Mouse (Mus musculus) hindbrain, embryonic 12.5 days (tissue): ENCODE data around the gene Camk2g. TPM values are rescaled to one million over a fixed set of nuclear protein-coding genes. Genes with fewer than 3 reads are reported as not detected.

Experiments
- ATAC-seq: fragments of 200-750 bp; cut with Nextera tagmentation; 2 replicates; pipeline ENCODE4 v1.8.0; 2017; ENCODE audit warnings: moderate TSS enrichment; ENCODE audit not compliant: low FRiP score
- H3K27ac ChIP-seq: fragments of 300-500 bp; sonication (generic); 2 replicates; pipeline ENCODE4 v1.5.1; 2016; ENCODE audit warnings: mild to moderate bottlenecking
- H3K27me3 ChIP-seq: fragments of 300-500 bp; sonication (generic); 2 replicates; pipeline ENCODE4 v1.6.1; 2016; ENCODE audit warnings: mild to moderate bottlenecking
- H3K36me3 ChIP-seq: fragments of 300-500 bp; sonication (generic); 2 replicates; pipeline ENCODE4 v1.6.1; 2016; ENCODE audit warnings: mild to moderate bottlenecking
- H3K4me1 ChIP-seq: fragments of 300-500 bp; sonication (generic); 2 replicates; pipeline ENCODE4 v1.6.1; 2016
- H3K4me2 ChIP-seq: fragments of 300-500 bp; sonication (generic); replicated peaks from 2 replicates; pipeline ENCODE4 v1.6.1; 2016; ENCODE audit warnings: mild to moderate bottlenecking
- H3K4me3 ChIP-seq: fragments of 300-500 bp; sonication (generic); 2 replicates; pipeline ENCODE4 v1.5.1; 2016; ENCODE audit warnings: mild to moderate bottlenecking
- H3K9ac ChIP-seq: fragments of 300-500 bp; sonication (generic); 2 replicates; pipeline ENCODE4 v1.6.1; 2016; ENCODE audit warnings: mild to moderate bottlenecking, moderate library complexity
- H3K9me3 ChIP-seq: fragments of 300-500 bp; sonication (generic); replicated peaks from 2 replicates; pipeline ENCODE4 v1.6.1; 2016; ENCODE audit warnings: mild to moderate bottlenecking
- WGBS: fragments of 180-500 bp; shearing (Covaris S2); methylation state at CpG from one replicate; pipeline ENCODE4 v1.1.7; 2016; 5-methylcytosine and 5-hydroxymethylcytosine counted together
- polyA plus RNA-seq: library from polyadenylated mRNA; unstranded; fragments of >200 nt; fragmentation: Nextera tagmentation; extraction: Ambion mirVana; gene quantifications from 2 replicates; pipeline ENCODE4 v1.2.1, GENCODE M21; 2016

The Camk2g gene
- polyA plus RNA-seq, 1 experiment from 2014 or later, result 75.5 TPM

GRCm38 (mm10) chr14:20804481-20804880, 10.6 kb upstream of the Camk2g start:
- Histone ChIP-seq H3K27me3 (no peaks in the 10 kb centered on the region), H3K4me2 (no peak overlapping the region), H3K9me3 (no peaks in the 10 kb centered on the region), H3K9ac (no peak overlapping the region), H3K27ac (no peak overlapping the region), H3K4me3 (no peak overlapping the region), H3K36me3 (no peaks in the 10 kb centered on the region), H3K4me1 (no peaks in the 10 kb centered on the region)
- 67% methylated on average over 5 of the region's 5 CpGs for WGBS
- no peak for ATAC-seq

GRCm38 (mm10) chr14:20803606-20803938, 9.7 kb upstream of the Camk2g start:
- 3% methylated on average over 7 of the region's 7 CpGs for WGBS
- Histone ChIP-seq H3K36me3 (no peaks in the 10 kb centered on the region), H3K27ac (no peak overlapping the region), H3K4me1 (no peaks in the 10 kb centered on the region), H3K27me3 (no peaks in the 10 kb centered on the region), H3K4me3 (no peak overlapping the region), H3K9me3 (no peaks in the 10 kb centered on the region), H3K4me2 (no peak overlapping the region), H3K9ac (no peak overlapping the region)
- ATAC-seq, result peak; percentile 63; the same call in 1 of the 2 replicates

GRCm38 (mm10) chr14:20802926-20803605, 9.2 kb upstream of the Camk2g start:
- Histone ChIP-seq H3K9ac (no peak overlapping the region), H3K4me1 (no peaks in the 10 kb centered on the region), H3K4me2 (no peak overlapping the region), H3K27me3 (no peaks in the 10 kb centered on the region), H3K9me3 (no peaks in the 10 kb centered on the region), H3K4me3 (no peak overlapping the region), H3K36me3 (no peaks in the 10 kb centered on the region), H3K27ac (no peak overlapping the region)
- ATAC-seq, result peak; percentile 68; the same call in 1 of the 2 replicates
- 43% methylated on average over 2 of the region's 2 CpGs for WGBS

- ATAC-seq, result no peak
- no peaks in the 10 kb centered on the region for H3K36me3 ChIP-seq
- no peak overlapping the region for H3K27ac ChIP-seq
- H3K4me3 ChIP-seq, result no peak overlapping the region
- H3K27me3 ChIP-seq, result no peaks in the 10 kb centered on the region
- peaks cover 26% of the 10 kb centered on the region for H3K4me1 ChIP-seq
- WGBS, result 8% methylated on average over 7 of the region's 7 CpGs
- H3K9me3 ChIP-seq, result no peaks in the 10 kb centered on the region
- no peak overlapping the region for H3K9ac ChIP-seq
- no peak overlapping the region for H3K4me2 ChIP-seq
Observed at GRCm38 (mm10) chr14:20798761-20799160, 4.9 kb upstream of the Camk2g start.

GRCm38 (mm10) chr14:20798300-20798699, 4.4 kb upstream of the Camk2g start:
- no peaks in the 10 kb centered on the region for H3K36me3 ChIP-seq
- 86% methylated on average over 6 of the region's 6 CpGs for WGBS
- H3K9ac ChIP-seq, result no peak overlapping the region
- H3K4me1 ChIP-seq, result peaks cover 26% of the 10 kb centered on the region
- H3K4me3 ChIP-seq, result no peak overlapping the region
- H3K9me3 ChIP-seq, result no peaks in the 10 kb centered on the region
- no peaks in the 10 kb centered on the region for H3K27me3 ChIP-seq
- no peak overlapping the region for H3K4me2 ChIP-seq
- ATAC-seq, result no peak
- no peak overlapping the region for H3K27ac ChIP-seq

GRCm38 (mm10) chr14:20796643-20797042, 2.8 kb upstream of the Camk2g start:
- Histone ChIP-seq H3K36me3 (peaks cover under 1% of the 10 kb centered on the region; the same call in 1 of the 2 replicates), H3K9me3 (no peaks in the 10 kb centered on the region), H3K4me1 (peaks cover 39% of the 10 kb centered on the region), H3K27me3 (no peaks in the 10 kb centered on the region), H3K27ac (0 out of 2 replicates have a peak overlapping the region, but pooled peaks have one; percentile 40), H3K4me3 (no peak overlapping the region), H3K9ac (no peak overlapping the region), H3K4me2 (no peak overlapping the region)
- 41% methylated on average over 8 of the region's 8 CpGs for WGBS
- no peak for ATAC-seq

- no peaks in the 10 kb centered on the region for H3K27me3 ChIP-seq
- H3K36me3 ChIP-seq, result peaks cover 5% of the 10 kb centered on the region
- no peak overlapping the region for H3K4me2 ChIP-seq
- H3K27ac ChIP-seq, result no peak overlapping the region
- WGBS, result 59% methylated on average over 8 of the region's 8 CpGs
- no peaks in the 10 kb centered on the region for H3K9me3 ChIP-seq
- ATAC-seq, result no peak
- no peak overlapping the region for H3K9ac ChIP-seq
- H3K4me1 ChIP-seq, result peaks cover 44% of the 10 kb centered on the region
- H3K4me3 ChIP-seq, result no peak overlapping the region
Observed at GRCm38 (mm10) chr14:20796170-20796569, 2.3 kb upstream of the Camk2g start.

- no peak for ATAC-seq
- Histone ChIP-seq H3K27me3 (no peaks in the 10 kb centered on the region), H3K4me1 (peaks cover 44% of the 10 kb centered on the region), H3K36me3 (peaks cover 9% of the 10 kb centered on the region), H3K9me3 (no peaks in the 10 kb centered on the region), H3K27ac (no peak overlapping the region), H3K4me3 (no peak overlapping the region), H3K9ac (no peak overlapping the region), H3K4me2 (no peak overlapping the region; the same call in 1 of the 2 replicates)
- 44% methylated on average over 7 of the region's 9 CpGs for WGBS
Observed at GRCm38 (mm10) chr14:20795423-20796152, 1.7 kb upstream of the Camk2g start.

- no peaks in the 10 kb centered on the region for H3K27me3 ChIP-seq
- 7% methylated on average over 9 of the region's 9 CpGs for WGBS
- H3K4me1 ChIP-seq, result peaks cover 44% of the 10 kb centered on the region
- no peak for ATAC-seq
- H3K9me3 ChIP-seq, result no peaks in the 10 kb centered on the region
- peak overlapping the region; percentile 84 for H3K4me2 ChIP-seq
- peak overlapping the region; percentile 93 for H3K4me3 ChIP-seq
- no peak overlapping the region for H3K27ac ChIP-seq
- H3K36me3 ChIP-seq, result peaks cover 19% of the 10 kb centered on the region
- H3K9ac ChIP-seq, result no peak overlapping the region
Observed at GRCm38 (mm10) chr14:20794589-20794988, 701 bp upstream of the Camk2g start.

- Histone ChIP-seq H3K36me3 (peaks cover 28% of the 10 kb centered on the region), H3K9ac (peak overlapping the region; percentile 94), H3K27ac (peak overlapping the region; percentile 91), H3K9me3 (no peaks in the 10 kb centered on the region), H3K4me2 (peak overlapping the region; percentile 84), H3K4me3 (peak overlapping the region; percentile 93), H3K27me3 (no peaks in the 10 kb centered on the region), H3K4me1 (peaks cover 45% of the 10 kb centered on the region)
- ATAC-seq, result peak; percentile 69
- WGBS, result under 1% methylated on average over 23 of the region's 57 CpGs
Observed at GRCm38 (mm10) chr14:20792922-20793757, 748 bp downstream of the Camk2g start.

GRCm38 (mm10) chr14:20792243-20792921, 1.5 kb downstream of the Camk2g start:
- peak overlapping the region; percentile 93 for H3K4me3 ChIP-seq
- peak overlapping the region; percentile 91 for H3K27ac ChIP-seq
- H3K4me2 ChIP-seq, result peak overlapping the region; percentile 84
- H3K27me3 ChIP-seq, result no peaks in the 10 kb centered on the region
- H3K4me1 ChIP-seq, result peaks cover 53% of the 10 kb centered on the region
- ATAC-seq, result no peak
- peaks cover 36% of the 10 kb centered on the region for H3K36me3 ChIP-seq
- H3K9me3 ChIP-seq, result no peaks in the 10 kb centered on the region
- 68% methylated on average over 8 of the region's 8 CpGs for WGBS
- H3K9ac ChIP-seq, result peak overlapping the region; percentile 94
